In the genomic region with DNA sequence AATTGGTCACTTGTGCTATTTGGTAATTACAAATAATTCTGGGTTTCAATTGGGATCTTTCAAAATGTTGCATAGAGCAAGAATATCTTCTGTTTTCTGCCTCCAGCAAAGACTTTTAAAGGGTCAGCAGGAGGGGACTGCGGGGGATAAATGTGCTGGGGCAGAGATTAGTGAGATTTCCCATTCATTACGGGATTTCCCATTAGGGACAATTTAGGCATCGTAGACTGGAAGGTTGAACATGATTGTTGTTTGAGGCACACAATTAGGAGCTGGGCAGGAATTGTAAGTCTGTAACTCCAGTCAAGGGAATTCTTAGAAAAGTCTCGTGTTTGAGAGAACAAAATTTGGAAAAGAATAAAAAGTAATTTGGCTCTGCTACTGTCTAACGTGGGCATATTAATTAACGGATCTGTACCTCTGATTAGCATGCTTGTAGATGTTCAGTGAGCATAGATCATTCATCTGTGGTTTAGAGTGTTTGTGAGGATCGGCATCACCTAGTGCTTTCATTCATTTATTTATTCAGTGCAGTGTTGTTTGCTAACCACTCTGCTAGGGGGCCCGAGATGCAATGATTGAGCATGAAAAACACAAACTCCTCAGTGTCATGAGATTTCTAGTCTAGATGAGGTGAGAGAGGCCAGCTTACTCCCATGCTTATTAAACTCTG, we compare ENCODE assay signal across 25 mouse cellular contexts.
DNase-seq lines count a peak whose midpoint lies in the region; ATAC-seq and TF ChIP-seq lines count a peak whose summit lies in the region.
"Had no signal": no experiment of that assay in that cellular context is flagged by ENCODE, and none has a peak within 500 bp of the region (broad histone marks: within the 10 kb centered on the region; RNA-seq: fewer than 3 reads in every experiment).

No protein-coding gene starts in this region.

- H3K4me3 ChIP-seq in forebrain, embryonic 11.5 days (ENCODE audit: low read depth, low read length) = no peak overlapping the region
- no peak overlapping the region for H3K4me3 ChIP-seq in forebrain, postnatal 0 days (ENCODE audit: low read depth, low read length)
- H3K4me3 ChIP-seq in forebrain, embryonic 14.5 days (ENCODE audit: low read depth, low read length) = no peak overlapping the region
- H3K4me3 ChIP-seq: embryonic facial prominence, embryonic 12.5 days; embryonic facial prominence, embryonic 15.5 days; hindbrain, embryonic 10.5 days; hindbrain, embryonic 13.5 days; intestine, embryonic 15.5 days had no signal

- no peak for DNase-seq in forebrain, embryonic 11.5 days (ENCODE audit: low spot score)
- no peak for DNase-seq in forebrain, postnatal 0 days
- peak; percentile 26 for DNase-seq in Muller cell, postnatal 12 days (ENCODE audit: inconsistent ontology term)
- peak; percentile 66 for DNase-seq in forebrain, embryonic 14.5 days (ENCODE audit: low spot score)
- peak; percentile 43 for DNase-seq in retina, embryonic 14.5 days (ENCODE audit: low spot score)
- DNase-seq in gastrocnemius, postnatal 4 days (ENCODE audit: low spot score in 2 of 2) = no peak
- DNase-seq in neural tube, embryonic 10.5 days (ENCODE audit: extremely low spot score, low spot score) = no peak
- no peak for DNase-seq in lung, postnatal 14 days
- DNase-seq: adrenal gland, postnatal 10 days; adrenal gland, postnatal 36 days; cerebellum, adult 11 months; cerebellum, adult 2 months; cerebellum, adult 9-11 months; cerebellum, postnatal 25 days; gastrocnemius, postnatal 10 days; gastrocnemius, postnatal 36 days; heart, adult 11 months had no signal

- no peak overlapping the region for H3K4me2 ChIP-seq in forebrain, embryonic 11.5 days (ENCODE audit: low read depth, low read length, severe bottlenecking)
- no peak overlapping the region for H3K4me2 ChIP-seq in forebrain, postnatal 0 days (ENCODE audit: low read depth)
- H3K4me2 ChIP-seq in forebrain, embryonic 14.5 days (ENCODE audit: low read length) = no peak overlapping the region
- H3K4me2 ChIP-seq: embryonic facial prominence, embryonic 12.5 days; embryonic facial prominence, embryonic 15.5 days; heart, embryonic 11.5 days; hindbrain, embryonic 13.5 days; intestine, embryonic 15.5 days had no signal

- H3K9ac ChIP-seq in forebrain, embryonic 11.5 days (ENCODE audit: low read length) = no peak overlapping the region
- H3K9ac ChIP-seq in forebrain, postnatal 0 days = no peak overlapping the region
- H3K9ac ChIP-seq in forebrain, embryonic 14.5 days (ENCODE audit: low read length) = no peak overlapping the region
- H3K9ac ChIP-seq: embryonic facial prominence, embryonic 12.5 days; embryonic facial prominence, embryonic 15.5 days; hindbrain, embryonic 13.5 days; intestine, embryonic 15.5 days had no signal

- H3K9me3 ChIP-seq in forebrain, embryonic 11.5 days (ENCODE audit: control insufficient read depth, low read length) = no peaks in the 10 kb centered on the region
- no peaks in the 10 kb centered on the region for H3K9me3 ChIP-seq in forebrain, postnatal 0 days (ENCODE audit: low read length)
- no peaks in the 10 kb centered on the region for H3K9me3 ChIP-seq in forebrain, embryonic 14.5 days (replicated peaks; ENCODE audit: control insufficient read depth, low read length)
- H3K9me3 ChIP-seq: embryonic facial prominence, embryonic 12.5 days; embryonic facial prominence, embryonic 15.5 days; hindbrain, embryonic 10.5 days; hindbrain, embryonic 13.5 days; intestine, embryonic 15.5 days had no signal

- ATAC-seq in forebrain, embryonic 11.5 days (replicated peaks; ENCODE audit: low FRiP score) = peak; percentile 67
- ATAC-seq in forebrain, postnatal 0 days = no peak
- ATAC-seq in forebrain, embryonic 14.5 days = peak; percentile 80
- ATAC-seq: hindbrain, embryonic 16.5 days; intestine, embryonic 15.5 days; Patski had no signal

- no peaks in the 10 kb centered on the region for H3K36me3 ChIP-seq in forebrain, embryonic 11.5 days (ENCODE audit: control insufficient read depth, insufficient read depth, low read length)
- no peaks in the 10 kb centered on the region for H3K36me3 ChIP-seq in forebrain, postnatal 0 days (ENCODE audit: insufficient read depth)
- no peaks in the 10 kb centered on the region for H3K36me3 ChIP-seq in forebrain, embryonic 14.5 days (ENCODE audit: control insufficient read depth, insufficient read depth, low read length)
- H3K36me3 ChIP-seq: embryonic facial prominence, embryonic 12.5 days; embryonic facial prominence, embryonic 15.5 days; hindbrain, embryonic 10.5 days; hindbrain, embryonic 13.5 days; intestine, embryonic 15.5 days had no signal

- WGBS in forebrain, embryonic 11.5 days = 20% methylated on average over 8 of the region's 8 CpGs
- WGBS in forebrain, postnatal 0 days = 9% methylated on average over 8 of the region's 8 CpGs
- 4% methylated on average over 8 of the region's 8 CpGs for WGBS in forebrain, embryonic 14.5 days

- H3K27me3 ChIP-seq in forebrain, embryonic 11.5 days (ENCODE audit: control insufficient read depth, insufficient read depth, low read length) = peaks cover 7% of the 10 kb centered on the region; the same call in 1 of the 2 replicates
- H3K27me3 ChIP-seq in forebrain, postnatal 0 days (ENCODE audit: insufficient read depth, low read length) = no peaks in the 10 kb centered on the region
- H3K27me3 ChIP-seq in forebrain, embryonic 14.5 days (replicated peaks; ENCODE audit: control insufficient read depth, insufficient read depth, low read length) = 0 out of 2 replicates have a peak, but pooled peaks cover 3% of the 10 kb centered on the region
- H3K27me3 ChIP-seq: embryonic facial prominence, embryonic 12.5 days; embryonic facial prominence, embryonic 15.5 days; hindbrain, embryonic 13.5 days; intestine, embryonic 15.5 days; Patski had no signal

- H3K4me1 ChIP-seq in forebrain, embryonic 11.5 days (replicated peaks; ENCODE audit: control insufficient read depth, insufficient read depth, low read length) = peaks cover 2% of the 10 kb centered on the region; the same call in 1 of the 2 replicates
- no peaks in the 10 kb centered on the region for H3K4me1 ChIP-seq in forebrain, postnatal 0 days (ENCODE audit: insufficient read depth)
- peaks cover 6% of the 10 kb centered on the region for H3K4me1 ChIP-seq in forebrain, embryonic 14.5 days (ENCODE audit: control insufficient read depth, insufficient read depth, low read length)
- H3K4me1 ChIP-seq: embryonic facial prominence, embryonic 12.5 days; embryonic facial prominence, embryonic 15.5 days; hindbrain, embryonic 10.5 days; hindbrain, embryonic 13.5 days; intestine, embryonic 15.5 days had no signal

- H3K27ac ChIP-seq in forebrain, embryonic 11.5 days (ENCODE audit: low read depth, low read length) = no peak overlapping the region
- no peak overlapping the region for H3K27ac ChIP-seq in forebrain, postnatal 0 days (ENCODE audit: low read depth, low read length)
- H3K27ac ChIP-seq in forebrain, embryonic 14.5 days (ENCODE audit: low read depth, low read length) = no peak overlapping the region
- H3K27ac ChIP-seq: embryonic facial prominence, embryonic 12.5 days; embryonic facial prominence, embryonic 15.5 days; hindbrain, embryonic 10.5 days; hindbrain, embryonic 13.5 days; intestine, embryonic 15.5 days had no signal

- TF ChIP-seq CTCF in forebrain, postnatal 0 days (IDR thresholded peaks at IDR 0.05; ENCODE audit: low read depth) = no peak

Comparison
In these comparisons a context has a peak if more than half of its experiments do, and no peak if none do; other contexts are left out.
1. DNase-seq: peak in Muller cell, postnatal 12 days (single experiment), forebrain, embryonic 14.5 days (single experiment) and retina, embryonic 14.5 days (single experiment); none in forebrain, embryonic 11.5 days (single experiment), forebrain, postnatal 0 days (single experiment), gastrocnemius, postnatal 4 days (0 of 2), neural tube, embryonic 10.5 days (single experiment) and lung, postnatal 14 days (single experiment).